Mouse (Mus musculus): ENCODE measurements at regions not wholly inside any gene's neighbourhood (a gene's known extent, or its start where the extent isn't known, plus 50 kb on each side); places are given as distances from the start of the nearest gene placed in this dataset.

DNA sequence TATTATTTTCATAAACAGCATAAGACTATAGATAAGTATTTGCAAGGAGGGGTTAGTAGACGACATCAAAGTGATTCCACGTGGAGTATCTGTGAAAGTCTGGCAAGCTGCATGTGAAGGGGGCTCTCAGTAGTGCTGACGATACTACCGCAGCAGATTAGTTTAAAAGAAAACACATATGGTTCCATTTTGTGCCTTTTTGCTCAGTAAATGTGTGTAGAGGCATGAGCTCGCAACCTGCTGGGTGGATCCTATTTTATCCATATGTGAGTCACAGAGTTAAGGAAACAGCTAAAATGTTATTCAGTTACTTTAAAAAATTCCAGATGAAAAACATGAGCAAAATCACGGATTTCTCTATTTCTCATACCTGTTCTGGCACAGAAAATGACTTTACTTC lies 325.4 kb downstream of the Tfec start:
- no peak for DNase-seq (ENCODE audit: low spot score)

DNA sequence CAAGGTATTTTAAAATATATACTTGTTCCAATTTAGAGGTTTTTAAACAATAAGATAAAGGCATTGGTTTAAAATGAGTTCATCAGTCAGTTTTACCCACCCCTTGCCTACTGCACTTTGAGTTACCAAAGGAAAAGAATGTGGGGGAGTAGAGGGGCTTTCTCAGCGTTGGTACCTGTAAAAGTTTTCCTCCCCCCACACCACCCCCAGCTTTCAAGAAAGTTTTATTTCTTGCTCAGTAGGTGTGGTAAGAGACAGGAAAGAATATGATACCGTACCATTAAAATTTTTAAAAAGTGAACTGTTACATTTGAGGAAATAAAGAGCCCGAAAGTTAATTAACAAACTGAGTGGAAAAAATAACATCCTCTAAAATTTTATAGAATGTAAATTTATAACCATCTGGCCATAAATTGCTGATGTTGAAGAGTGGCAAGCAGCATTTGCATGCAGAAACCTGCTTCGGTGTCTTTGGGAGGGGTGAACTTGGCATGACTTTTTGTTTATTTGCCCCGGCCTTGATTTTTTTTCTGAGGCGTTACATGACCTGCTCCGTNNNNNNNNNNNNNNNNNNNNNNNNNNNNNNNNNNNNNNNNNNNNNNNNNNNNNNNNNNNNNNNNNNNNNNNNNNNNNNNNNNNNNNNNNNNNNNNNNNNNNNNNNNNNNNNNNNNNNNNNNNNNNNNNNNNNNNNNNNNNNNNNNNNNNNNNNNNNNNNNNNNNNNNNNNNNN lies 346.1 kb downstream of the Tfec start:
- DNase-seq (ENCODE audit: low spot score): no peak

DNA sequence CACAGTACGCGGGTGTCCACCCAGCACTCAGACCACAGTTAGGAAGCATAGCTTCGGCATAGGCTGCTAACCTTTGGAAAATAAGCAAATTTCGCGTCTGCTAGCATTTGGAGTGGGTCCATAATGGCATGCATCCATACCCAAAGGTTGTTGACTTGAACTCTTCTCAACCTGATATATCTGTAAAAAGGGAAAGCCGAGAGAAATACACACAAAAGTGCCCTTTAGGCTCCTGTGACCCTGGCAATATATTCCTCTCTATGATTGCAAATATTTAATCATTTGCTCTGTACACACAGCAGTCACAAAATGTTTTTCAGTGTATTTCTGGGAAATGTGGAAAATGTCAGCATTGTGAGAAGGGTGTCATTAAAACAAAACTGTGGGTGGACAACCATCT lies 347.1 kb downstream of the Tfec start:
- no peak for DNase-seq (ENCODE audit: low spot score)

DNA sequence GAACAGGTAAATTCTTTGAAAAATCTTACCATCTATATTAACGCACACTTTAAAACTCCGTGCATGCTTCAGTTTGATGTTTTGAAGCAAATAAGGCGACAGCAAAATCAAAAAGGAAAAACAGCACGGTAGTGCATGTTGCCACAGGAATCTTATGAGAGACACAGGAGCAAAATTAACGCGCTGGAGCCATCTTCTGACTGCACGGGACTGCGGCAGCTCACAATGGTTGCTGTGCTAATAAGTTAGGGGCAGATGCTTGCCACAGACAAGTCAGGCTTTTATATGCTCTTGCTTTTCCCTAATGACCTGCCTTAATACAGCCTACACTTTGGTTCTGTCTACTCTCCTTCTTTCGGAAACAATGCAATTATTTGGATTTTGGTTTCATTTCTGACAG lies 347.8 kb downstream of the Tfec start:
- DNase-seq (ENCODE audit: low spot score): no peak

DNA sequence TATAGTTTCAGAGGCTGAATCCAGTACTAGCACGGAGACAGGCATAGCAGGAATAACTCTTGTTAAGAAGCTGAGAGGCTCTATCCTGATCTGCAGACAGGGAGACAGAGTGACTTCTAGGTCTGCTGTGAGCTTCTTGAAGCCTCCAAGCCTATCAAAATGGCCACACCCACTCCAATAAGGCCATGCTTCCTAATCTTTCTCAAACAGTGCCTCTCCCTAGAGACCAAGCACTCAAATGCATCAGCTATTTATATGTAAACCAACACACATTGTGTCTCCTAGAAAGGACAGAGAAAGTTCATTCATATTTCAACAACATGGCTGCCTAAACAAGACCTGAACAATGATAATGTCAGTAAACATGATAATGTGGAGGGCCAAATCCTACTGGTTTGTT lies 384.2 kb downstream of the Tfec start:
- DNase-seq (ENCODE audit: low spot score): no peak

DNA sequence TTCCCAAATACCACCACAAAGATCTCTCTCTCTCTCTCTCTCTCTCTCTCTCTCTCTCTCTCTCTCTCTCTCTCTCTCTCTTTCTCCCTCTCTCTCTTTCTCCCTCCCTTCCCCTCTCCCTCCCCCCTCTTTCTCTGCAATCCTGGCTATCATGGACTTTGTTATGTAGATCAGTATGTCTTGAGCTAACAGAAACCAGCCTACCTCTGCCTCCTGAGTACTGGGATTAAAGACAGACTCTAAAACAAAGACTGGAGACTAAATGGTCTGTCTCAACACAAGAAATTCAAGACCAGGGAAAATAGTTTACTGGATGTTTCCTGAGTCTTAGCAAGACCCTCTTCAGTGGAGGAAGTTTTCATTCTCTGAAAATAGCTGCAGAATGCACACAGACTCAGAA lies 384.7 kb downstream of the Tfec start:
- DNase-seq (ENCODE audit: low spot score): no peak

DNA sequence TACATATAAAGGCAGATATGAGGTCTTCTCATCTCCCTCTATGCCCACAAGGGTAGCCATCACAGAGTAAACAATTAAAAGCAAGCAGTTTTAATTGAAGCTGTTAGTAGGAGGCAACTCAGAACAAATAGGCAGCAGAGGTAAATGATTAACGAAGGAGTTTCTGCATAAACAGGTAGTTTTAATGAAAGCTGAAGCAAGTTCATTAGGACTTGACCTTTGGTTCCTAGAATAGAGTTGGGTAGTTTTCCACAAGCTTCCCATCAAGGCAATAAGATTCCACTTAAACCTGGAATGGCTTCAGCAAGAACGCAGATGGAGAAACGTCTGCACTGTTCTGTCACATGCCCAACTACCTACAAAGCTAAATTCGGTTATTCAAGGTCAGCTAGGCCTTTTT lies 394.4 kb downstream of the Tfec start:
- no peak for DNase-seq (ENCODE audit: low spot score)

DNA sequence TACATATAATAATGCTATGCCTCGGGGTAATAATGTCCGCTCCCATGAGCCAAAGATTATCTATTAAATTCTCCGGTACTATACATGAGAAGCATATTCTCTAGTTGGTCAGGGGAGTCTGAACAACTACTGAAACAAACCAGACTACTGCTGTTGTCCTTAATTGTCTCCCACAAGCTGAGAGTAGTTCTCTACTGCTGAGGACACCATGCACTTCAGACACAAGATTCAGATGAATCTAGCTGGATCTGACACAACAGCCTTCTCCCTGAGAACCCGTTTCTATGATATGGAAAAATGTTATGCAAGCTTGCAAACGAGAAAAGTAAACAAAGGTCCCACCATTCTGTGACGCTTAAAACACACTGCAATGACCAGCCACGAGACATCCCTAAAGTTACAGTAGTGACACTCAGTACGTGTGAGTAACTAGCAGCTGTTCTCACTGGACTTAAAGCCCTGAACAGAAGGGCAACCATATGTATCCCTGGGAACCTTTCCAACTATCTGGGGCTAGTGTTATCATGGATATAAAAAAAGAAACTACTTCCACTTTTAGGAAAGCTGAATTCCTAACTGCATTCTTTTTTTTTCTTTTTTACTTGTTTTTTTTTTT lies 411.1 kb downstream of the Tfec start:
- peak; percentile 40 for DNase-seq (ENCODE audit: low spot score)

DNA sequence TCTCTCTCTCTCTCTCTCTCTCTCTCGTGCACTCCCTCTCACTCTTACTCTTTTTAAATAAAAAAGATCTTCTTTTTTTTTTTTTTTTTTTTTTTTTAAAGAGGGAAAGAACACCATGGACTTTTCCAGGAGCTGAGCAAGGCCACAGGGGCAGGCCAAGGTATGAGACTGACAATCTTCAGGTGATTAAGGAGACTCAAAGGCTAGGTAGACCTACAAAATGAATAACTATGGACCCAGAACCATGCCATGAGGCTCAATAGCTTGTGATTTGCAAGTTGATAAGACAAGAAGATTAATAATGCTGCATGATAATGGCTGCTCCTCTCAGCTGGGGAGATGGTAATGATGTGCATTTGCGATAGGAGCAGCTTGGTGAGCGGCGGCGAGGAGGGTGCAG lies 414.9 kb downstream of the Tfec start:
- DNase-seq (ENCODE audit: low spot score): no peak

DNA sequence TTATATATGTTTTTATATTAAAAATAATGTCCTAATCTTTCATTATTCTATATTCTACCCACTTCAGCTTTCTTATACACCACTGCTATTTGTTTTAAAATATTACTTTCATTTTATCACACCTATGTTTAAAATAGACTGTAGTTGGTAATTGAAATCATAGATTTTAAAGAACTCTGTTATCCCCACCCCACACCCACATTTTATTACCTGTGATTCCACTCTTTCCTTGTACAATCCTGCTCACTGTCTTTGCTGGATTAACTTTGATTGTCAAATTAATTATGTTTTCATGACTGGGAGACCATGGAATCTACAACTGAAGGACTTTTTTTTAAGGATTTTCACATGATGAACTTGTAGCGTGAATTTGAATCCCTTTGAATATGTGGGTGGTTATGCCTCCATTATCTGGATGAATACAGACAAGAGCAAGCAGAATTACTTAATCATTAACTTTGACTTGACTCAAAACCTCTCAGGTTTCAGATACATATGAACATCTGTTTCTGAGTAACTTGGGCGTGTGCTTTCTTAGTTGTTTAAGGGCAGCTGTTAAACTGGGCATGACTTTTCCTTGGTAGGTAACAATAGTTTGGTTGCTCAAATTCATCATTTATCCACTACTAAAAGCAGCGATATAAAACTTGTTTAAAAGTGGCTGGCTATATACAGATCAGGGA lies 429.4 kb downstream of the Tfec start:
- no peak for DNase-seq (ENCODE audit: low spot score)

DNA sequence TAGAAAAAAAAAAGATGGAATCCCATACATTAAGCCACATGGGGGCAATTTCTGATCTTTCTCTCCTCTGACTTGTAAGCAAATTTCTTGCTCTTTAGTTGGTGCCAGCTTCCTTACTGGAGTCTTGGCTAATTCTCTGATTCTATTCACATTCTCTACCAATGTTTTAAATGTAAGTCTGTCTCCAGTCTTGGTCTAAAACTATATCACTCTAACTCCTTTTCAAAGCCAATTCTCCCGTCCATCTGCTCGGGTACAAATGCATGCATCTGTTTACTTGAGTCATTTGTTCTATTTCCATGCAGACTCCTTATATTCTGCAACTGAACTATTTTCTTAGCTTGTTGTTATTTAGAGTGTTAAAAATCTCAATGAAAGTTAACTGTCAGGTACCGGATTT lies 440.0 kb downstream of the Tfec start:
- no peak for DNase-seq (ENCODE audit: low spot score)

All from left cerebral cortex, adult 11 months (tissue).